Mouse (Mus musculus) gastrocnemius, postnatal 10 days (tissue): ENCODE measurements at regions not wholly inside any gene's neighbourhood (a gene's known extent, or its start where the extent isn't known, plus 50 kb on each side); places are given as distances from the start of the nearest gene placed in this dataset.

Source experiments
- DNase-seq: peaks from one replicate; pipeline ENCODE4 v3.0.0; 2021; ENCODE audit warnings: mixed read lengths

DNA sequence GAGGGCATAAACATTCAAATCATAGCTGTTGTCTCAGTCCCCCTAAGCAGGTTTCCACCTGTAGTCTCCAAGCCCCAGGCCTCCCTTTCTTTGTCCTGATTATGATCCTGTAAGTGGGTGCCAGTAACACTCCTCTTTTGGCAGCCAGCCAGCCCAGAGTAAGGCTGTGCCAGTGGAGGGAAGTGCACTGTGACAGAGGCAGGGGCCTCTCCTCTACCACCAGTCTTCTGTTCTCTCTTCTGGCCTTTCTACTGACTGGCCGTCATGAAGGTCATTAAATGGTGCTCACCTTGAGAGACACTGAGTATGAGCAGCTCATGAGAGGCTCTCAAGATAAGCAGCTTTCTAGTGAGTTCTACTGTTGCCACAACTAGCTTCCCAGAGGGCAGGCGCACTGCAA, 63.5 kb upstream of the Met start:
- DNase-seq: peak; percentile 18

- no peak for DNase-seq
Observed at GRCm38 (mm10) chr6:17408094-17408493, 55.5 kb upstream of the Met start.

GRCm38 (mm10) chr6:17409703-17410408, 53.7 kb upstream of the Met start:
- DNase-seq: no peak

DNA sequence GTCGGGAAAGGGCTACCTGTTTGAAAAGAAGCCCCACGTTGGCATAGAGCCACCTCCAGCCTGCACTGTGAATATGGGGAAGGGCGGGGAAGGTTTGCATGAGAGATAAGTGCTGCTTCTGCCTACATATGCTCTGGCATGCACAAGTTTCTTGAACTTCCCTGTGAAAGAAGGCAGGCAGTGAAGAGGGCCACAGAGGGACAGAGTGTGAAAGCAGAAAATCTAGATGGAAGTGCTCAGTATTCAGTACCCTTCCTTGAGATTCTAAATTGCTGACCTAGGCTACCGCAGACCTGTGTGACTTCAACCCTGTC, 53.2 kb upstream of the Met start:
- no peak for DNase-seq
